Mouse (Mus musculus): Measurements from ENCODE around the gene Usp32.

DNA sequence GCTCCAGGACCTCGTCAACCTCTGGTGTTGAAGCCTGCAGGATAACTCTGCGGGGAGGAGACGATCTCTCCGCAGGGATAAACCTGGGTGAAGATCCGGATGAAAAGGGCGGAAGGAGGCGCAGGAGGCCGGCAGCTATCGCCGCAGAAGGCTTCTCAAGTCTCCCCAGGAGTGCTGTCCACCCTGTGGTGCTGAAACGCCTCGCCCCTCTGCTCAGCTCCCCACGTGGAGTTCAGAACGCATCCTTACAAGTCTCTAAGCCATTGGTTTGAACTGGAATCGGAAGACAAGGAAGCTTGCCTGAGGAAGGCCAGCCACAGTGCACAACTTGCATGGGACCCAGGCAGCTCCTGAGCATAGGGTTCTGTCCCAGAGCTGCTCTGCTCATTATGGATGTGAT, 196.0 kb downstream of the Usp32 start:
- TF ChIP-seq CTCF (IDR thresholded peaks at IDR 0.05; ENCODE audit: extremely low read depth, insufficient read depth, low read length), result no peak
- TF ChIP-seq POLR2A (IDR thresholded peaks at IDR 0.05; ENCODE audit: extremely low read depth, insufficient read depth, low read length), result no peak

All from cortical plate, adult 2 months (tissue).